Mouse (Mus musculus) stomach, postnatal 0 days (tissue): Measurements from ENCODE around the gene Lrig3. TPM values are rescaled to one million over a fixed set of nuclear protein-coding genes. Genes with fewer than 3 reads are reported as not detected.
A peak's percentile ranks its signal among the peaks of the same experiment; 100 is the strongest.

Experiments
- ATAC-seq: fragments of 200-750 bp; cut with Nextera tagmentation; 2 replicates; pipeline ENCODE4 v1.8.0; 2017; ENCODE audit not compliant: low FRiP score, low TSS enrichment
- DNase-seq: peaks from one replicate; pipeline ENCODE4 v3.0.0-alpha.2; 2016; ENCODE audit warnings: low spot score
- H3K27ac ChIP-seq: fragments of 300-500 bp; sonication (generic); replicated peaks from 2 replicates; pipeline ENCODE4 v1.5.1; 2014; ENCODE audit warnings: mild to moderate bottlenecking, control low read depth
- H3K27me3 ChIP-seq: fragments of 300-500 bp; sonication (generic); 2 replicates; pipeline ENCODE4 v1.6.1; 2014; ENCODE audit warnings: low read length; ENCODE audit not compliant: control insufficient read depth, insufficient read depth
- H3K36me3 ChIP-seq: fragments of 300-500 bp; sonication (generic); 2 replicates; pipeline ENCODE4 v1.6.1; 2014; ENCODE audit warnings: low read length, mixed read lengths; ENCODE audit not compliant: control insufficient read depth, insufficient read depth
- H3K4me1 ChIP-seq: fragments of 300-500 bp; sonication (generic); replicated peaks from 2 replicates; pipeline ENCODE4 v1.6.1; 2014; ENCODE audit warnings: antibody characterized with exemption; ENCODE audit not compliant: control insufficient read depth, insufficient read depth
- H3K4me2 ChIP-seq: fragments of 300-500 bp; sonication (generic); replicated peaks from 2 replicates; pipeline ENCODE4 v1.6.1; 2014; ENCODE audit warnings: low read depth, mild to moderate bottlenecking, control low read depth, moderate library complexity
- H3K4me3 ChIP-seq: fragments of 300-500 bp; sonication (generic); 2 replicates; pipeline ENCODE4 v1.5.1; 2014; ENCODE audit warnings: low read depth, low read length, control low read depth
- H3K9ac ChIP-seq: fragments of 300-500 bp; sonication (generic); 2 replicates; pipeline ENCODE4 v1.6.1; 2014; ENCODE audit warnings: mild to moderate bottlenecking, low read length, control low read depth, mixed read lengths
- H3K9me3 ChIP-seq: fragments of 300-500 bp; sonication (generic); 2 replicates; pipeline ENCODE4 v1.6.1; 2016; ENCODE audit warnings: low read length; ENCODE audit not compliant: control insufficient read depth
- CTCF ChIP-seq: IDR thresholded peaks from 2 replicates; pipeline ENCODE4 v1.5.1; 2016; ENCODE audit warnings: antibody characterized with exemption, low read depth, mild to moderate bottlenecking, moderate library complexity
- EP300 ChIP-seq: optimal IDR thresholded peaks from 2 replicates; pipeline ENCODE3; 2016; ENCODE audit warnings: antibody characterized with exemption
- WGBS: fragments of 180-500 bp; shearing (Covaris S2); extraction: QIAGEN DNeasy Blood & Tissue Kit; methylation state at CpG from one replicate; pipeline ENCODE4 v1.1.7; 2014; 5-methylcytosine and 5-hydroxymethylcytosine counted together
- polyA plus RNA-seq: library from polyadenylated mRNA; unstranded; fragments of >200 nt; fragmentation: Nextera tagmentation; extraction: Ambion mirVana; gene quantifications from 2 replicates; pipeline ENCODE4 v1.2.1, GENCODE M21; 2015

The Lrig3 gene
- polyA plus RNA-seq, 1 experiment from 2014 or later = 11.6 TPM

GRCm38 (mm10) chr10:125984473-125985035 is 18.6 kb downstream of the Lrig3 start:
- Histone ChIP-seq H3K4me3 (no peak overlapping the region), H3K27ac (no peak overlapping the region; the same call in 1 of the 2 replicates), H3K27me3 (no peaks in the 10 kb centered on the region), H3K4me1 (0 out of 2 replicates have a peak, but pooled peaks cover 2% of the 10 kb centered on the region), H3K9me3 (no peaks in the 10 kb centered on the region), H3K9ac (no peak overlapping the region), H3K4me2 (no peak overlapping the region), H3K36me3 (0 out of 2 replicates have a peak, but pooled peaks cover 4% of the 10 kb centered on the region)
- DNase-seq (no peak), ATAC-seq (no peak)
- no peak for TF ChIP-seq EP300
- TF ChIP-seq CTCF = no peak
- 72% methylated on average over 9 of the region's 9 CpGs for WGBS

GRCm38 (mm10) chr10:125985795-125986194 is 19.8 kb downstream of the Lrig3 start:
- no peak overlapping the region for H3K4me3 ChIP-seq
- 0 out of 2 replicates have a peak, but pooled peaks cover 2% of the 10 kb centered on the region for H3K4me1 ChIP-seq
- TF ChIP-seq EP300 = no peak
- no peak for TF ChIP-seq CTCF
- H3K9ac ChIP-seq = no peak overlapping the region
- ATAC-seq (no peak), DNase-seq (no peak)
- 79% methylated on average over 1 of the region's 1 CpGs for WGBS
- H3K27ac ChIP-seq = peak overlapping the region; percentile 56; the same call in 1 of the 2 replicates
- H3K36me3 ChIP-seq = 0 out of 2 replicates have a peak, but pooled peaks cover 4% of the 10 kb centered on the region
- no peak overlapping the region for H3K4me2 ChIP-seq
- H3K27me3 ChIP-seq = no peaks in the 10 kb centered on the region
- no peaks in the 10 kb centered on the region for H3K9me3 ChIP-seq

- no peak for TF ChIP-seq CTCF
- no peak for TF ChIP-seq EP300
- no peaks in the 10 kb centered on the region for H3K27me3 ChIP-seq
- H3K9me3 ChIP-seq = no peaks in the 10 kb centered on the region
- H3K27ac ChIP-seq = peak overlapping the region; percentile 56
- H3K36me3 ChIP-seq = 0 out of 2 replicates have a peak, but pooled peaks cover 4% of the 10 kb centered on the region
- H3K4me1 ChIP-seq = 0 out of 2 replicates have a peak, but pooled peaks cover 2% of the 10 kb centered on the region
- no peak overlapping the region for H3K9ac ChIP-seq
- H3K4me3 ChIP-seq = no peak overlapping the region
- DNase-seq (no peak), ATAC-seq (0 out of 2 replicates have a peak, but pooled peaks have one; percentile 56)
- WGBS = 61% methylated on average over 9 of the region's 9 CpGs
- H3K4me2 ChIP-seq = no peak overlapping the region
These were observed 20.5 kb downstream of the Lrig3 start for GRCm38 (mm10) chr10:125986443-125986842.

- Histone ChIP-seq H3K36me3 (0 out of 2 replicates have a peak, but pooled peaks cover 4% of the 10 kb centered on the region), H3K4me1 (no peaks in the 10 kb centered on the region), H3K4me2 (no peak overlapping the region), H3K4me3 (no peak overlapping the region), H3K9ac (no peak overlapping the region), H3K27me3 (no peaks in the 10 kb centered on the region), H3K27ac (peak overlapping the region; percentile 56), H3K9me3 (no peaks in the 10 kb centered on the region)
- 34% methylated on average over 6 of the region's 6 CpGs for WGBS
- ATAC-seq (no peak), DNase-seq (no peak)
- TF ChIP-seq EP300 (no peak), CTCF (no peak)
These were observed 21.3 kb downstream of the Lrig3 start for GRCm38 (mm10) chr10:125987307-125987706.

GRCm38 (mm10) chr10:125988037-125988436 is 22.1 kb downstream of the Lrig3 start:
- TF ChIP-seq CTCF (0 out of 2 replicates have a peak, but pooled peaks have one; percentile 2), EP300 (no peak)
- Histone ChIP-seq H3K9ac (no peak overlapping the region), H3K4me2 (no peak overlapping the region), H3K27ac (peak overlapping the region; percentile 69), H3K4me3 (no peak overlapping the region), H3K9me3 (no peaks in the 10 kb centered on the region), H3K27me3 (no peaks in the 10 kb centered on the region), H3K36me3 (0 out of 2 replicates have a peak, but pooled peaks cover 4% of the 10 kb centered on the region), H3K4me1 (no peaks in the 10 kb centered on the region)
- no peak for DNase-seq
- WGBS = 55% methylated on average over 11 of the region's 11 CpGs
- ATAC-seq = no peak; the same call in 1 of the 2 replicates

GRCm38 (mm10) chr10:125989890-125990289 is 23.9 kb downstream of the Lrig3 start:
- ATAC-seq = no peak
- Histone ChIP-seq H3K36me3 (0 out of 2 replicates have a peak, but pooled peaks cover 4% of the 10 kb centered on the region), H3K9ac (no peak overlapping the region), H3K4me2 (no peak overlapping the region), H3K9me3 (no peaks in the 10 kb centered on the region), H3K27me3 (no peaks in the 10 kb centered on the region), H3K4me1 (no peaks in the 10 kb centered on the region), H3K4me3 (no peak overlapping the region), H3K27ac (no peak overlapping the region)
- DNase-seq = no peak
- WGBS = 34% methylated on average over 7 of the region's 7 CpGs
- TF ChIP-seq EP300 = no peak
